Mouse (Mus musculus): Measurements from ENCODE around the gene Sohlh1. TPM values are rescaled to one million over a fixed set of nuclear protein-coding genes. Genes with fewer than 3 reads are reported as not detected.
A peak's percentile ranks its signal among the peaks of the same experiment; 100 is the strongest.

The Sohlh1 gene
- total and polyA plus RNA-seq, 2 experiments from 2014 or later, result not detected

DNA sequence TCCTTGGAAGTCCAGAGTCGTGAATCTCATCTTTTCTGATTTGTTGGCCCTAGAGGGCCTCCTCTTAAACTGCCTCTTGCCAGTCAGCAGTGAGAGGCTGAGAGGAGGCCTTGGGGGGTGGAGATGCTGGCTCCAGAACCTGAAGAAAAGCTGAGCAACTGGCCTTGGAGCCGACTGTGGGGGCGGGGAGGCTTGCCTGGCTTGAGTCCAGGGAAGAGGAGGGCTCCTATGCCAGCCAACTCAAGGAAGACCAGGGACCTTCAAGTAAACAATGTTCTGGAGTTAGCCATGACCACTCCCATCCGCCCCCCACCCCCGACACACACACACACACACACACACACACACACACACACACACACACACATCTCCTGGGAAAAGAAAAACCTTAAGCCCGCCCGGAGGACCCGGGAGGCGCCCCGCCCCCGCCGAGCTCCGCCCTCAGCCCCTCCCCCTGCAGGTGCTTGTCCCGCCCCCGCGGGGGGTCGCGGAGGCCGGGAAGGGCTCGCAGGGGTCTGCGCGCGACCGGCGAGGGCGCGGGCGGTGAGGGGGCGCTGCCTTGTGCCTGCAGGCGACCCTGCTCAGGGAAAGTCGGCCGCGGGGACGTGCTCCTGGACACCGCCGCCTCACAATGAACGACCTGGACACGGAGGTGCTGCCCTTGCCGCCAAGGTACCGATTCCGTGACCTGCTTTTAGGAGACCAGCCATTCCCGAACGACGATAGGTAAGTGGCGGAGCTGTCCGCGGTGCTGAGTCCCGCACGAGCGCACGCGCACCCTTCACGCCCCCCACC, 16.5 kb upstream of the Sohlh1 start, which contains the start of gene Kcnt1:
Gene Kcnt1 (plus strand): TSS at position 398 of the 795 bp plus-strand sequence.
- Histone ChIP-seq H3K27me3 (ENCODE audit: insufficient read depth, low read length) (no peaks in the 10 kb centered on the region), H3K4me2 (ENCODE audit: low read depth, low read length) (peak within 1 kb of the TSS; percentile 98), H3K4me1 (ENCODE audit: insufficient read depth, low read length) (peaks cover 14% of the 10 kb centered on the region), H3K9me3 (ENCODE audit: low read length) (no peaks in the 10 kb centered on the region), H3K4me3 (ENCODE audit: low read length) (peak within 1 kb of the TSS; percentile 59), H3K36me3 (ENCODE audit: insufficient read depth, low read length) (no peaks in the 10 kb centered on the region), H3K27ac (peak within 1 kb of the TSS; percentile 64), H3K9ac (replicated peaks; ENCODE audit: low read length) (peak within 1 kb of the TSS; percentile 56)
- ATAC-seq, result peak; percentile 41; the same call in 1 of the 2 replicates
- DNase-seq (ENCODE audit: low spot score), result peak; percentile 72
- TF ChIP-seq CTCF (IDR thresholded peaks at IDR 0.05; ENCODE audit: low read depth), result no peak
- 1% methylated on average over 27 of the region's 53 CpGs for WGBS

DNA sequence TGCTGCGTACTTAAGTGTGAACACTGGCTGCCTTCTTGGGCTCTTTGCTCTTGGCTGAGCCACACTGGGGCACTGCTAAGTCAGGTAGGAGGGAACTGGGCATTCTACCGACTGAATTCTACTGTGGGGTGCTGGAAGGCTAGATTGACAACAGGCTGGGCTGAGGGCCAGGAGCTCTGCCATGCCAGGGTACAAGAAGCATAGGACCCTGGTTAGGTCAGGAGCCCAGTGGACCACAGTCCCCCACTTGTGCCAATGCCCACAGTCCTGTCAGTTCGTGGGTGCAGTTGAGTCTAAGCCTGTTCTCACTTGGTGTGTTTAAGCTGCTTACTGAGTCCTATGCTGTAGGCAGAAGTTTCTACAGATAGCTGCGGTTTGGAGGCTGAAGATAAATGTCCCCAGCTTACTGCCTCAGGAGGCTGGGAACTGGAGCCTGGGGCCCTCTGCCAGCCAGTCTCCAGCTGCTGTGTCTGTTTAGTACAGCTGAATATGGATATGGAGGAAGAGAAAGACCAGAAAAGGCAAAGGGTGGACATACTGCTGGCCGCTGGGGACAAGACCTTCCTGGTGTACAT, 15.7 kb upstream of the Sohlh1 start:
- Histone ChIP-seq H3K9ac (replicated peaks; ENCODE audit: low read length) (no peak overlapping the region), H3K4me2 (ENCODE audit: low read depth, low read length) (peak overlapping the region; percentile 98), H3K9me3 (ENCODE audit: low read length) (no peaks in the 10 kb centered on the region), H3K4me3 (ENCODE audit: low read length) (no peak overlapping the region), H3K27me3 (ENCODE audit: insufficient read depth, low read length) (no peaks in the 10 kb centered on the region), H3K27ac (peak overlapping the region; percentile 64), H3K36me3 (ENCODE audit: insufficient read depth, low read length) (no peaks in the 10 kb centered on the region), H3K4me1 (ENCODE audit: insufficient read depth, low read length) (peaks cover 14% of the 10 kb centered on the region)
- TF ChIP-seq CTCF (IDR thresholded peaks at IDR 0.05; ENCODE audit: low read depth), result no peak
- ATAC-seq, result 0 out of 2 replicates have a peak, but pooled peaks have one; percentile 2
- peak; percentile 57 for DNase-seq (ENCODE audit: low spot score)
- 48% methylated on average over 5 of the region's 5 CpGs for WGBS

DNA sequence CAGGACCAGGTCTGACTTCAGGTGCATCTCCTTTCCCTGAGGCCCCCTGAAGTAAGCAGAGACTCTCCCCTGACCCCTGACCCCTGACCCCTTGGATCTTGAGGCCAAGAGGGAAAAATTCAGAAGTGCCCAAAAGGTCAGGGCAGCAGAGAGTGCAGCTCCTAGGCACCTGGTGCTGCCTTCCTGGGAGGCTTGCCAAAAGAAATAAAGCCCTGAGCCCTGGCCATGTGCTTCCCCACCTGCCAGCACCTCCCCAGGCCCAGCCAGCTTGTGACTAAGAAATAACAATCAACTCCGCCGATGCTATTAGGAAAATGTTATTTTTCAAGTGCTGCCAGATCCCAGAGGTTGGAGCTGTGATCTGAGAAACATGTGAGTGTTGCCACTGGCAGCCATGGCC, 15.0 kb upstream of the Sohlh1 start:
- Histone ChIP-seq H3K9me3 (ENCODE audit: low read length) (no peaks in the 10 kb centered on the region), H3K4me3 (ENCODE audit: low read length) (no peak overlapping the region), H3K27ac (peak overlapping the region; percentile 64; the same call in 1 of the 2 replicates), H3K4me2 (ENCODE audit: low read depth, low read length) (no peak overlapping the region), H3K4me1 (ENCODE audit: insufficient read depth, low read length) (peaks cover 14% of the 10 kb centered on the region), H3K9ac (replicated peaks; ENCODE audit: low read length) (no peak overlapping the region), H3K27me3 (ENCODE audit: insufficient read depth, low read length) (no peaks in the 10 kb centered on the region), H3K36me3 (ENCODE audit: insufficient read depth, low read length) (no peaks in the 10 kb centered on the region)
- no peak for TF ChIP-seq CTCF (IDR thresholded peaks at IDR 0.05; ENCODE audit: low read depth)
- WGBS, result 52% methylated on average over 2 of the region's 2 CpGs
- no peak for ATAC-seq
- DNase-seq (ENCODE audit: low spot score), result peak; percentile 12

DNA sequence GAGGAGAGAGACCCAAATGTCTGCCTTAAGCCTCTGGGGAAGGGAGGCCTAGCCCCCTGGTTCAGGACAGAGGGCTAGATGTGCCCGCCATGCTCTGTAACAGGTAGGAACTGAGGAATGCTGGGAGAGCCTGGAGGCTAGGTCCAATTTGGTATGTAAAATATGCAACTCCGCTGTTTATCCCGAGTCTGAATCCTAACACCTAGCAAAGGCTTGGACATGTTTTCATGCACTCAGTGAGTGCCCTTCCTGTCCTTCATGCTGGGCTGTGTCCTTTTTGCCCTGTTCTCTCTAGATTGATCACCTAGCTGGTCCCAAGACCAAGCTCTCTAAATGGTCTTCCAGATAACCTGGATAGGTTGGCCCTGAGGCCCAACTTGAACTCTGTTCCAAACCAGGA, 12.8 kb upstream of the Sohlh1 start:
- WGBS, result 80% methylated on average over 3 of the region's 3 CpGs
- H3K4me2 ChIP-seq (ENCODE audit: low read depth, low read length), result no peak overlapping the region

DNA sequence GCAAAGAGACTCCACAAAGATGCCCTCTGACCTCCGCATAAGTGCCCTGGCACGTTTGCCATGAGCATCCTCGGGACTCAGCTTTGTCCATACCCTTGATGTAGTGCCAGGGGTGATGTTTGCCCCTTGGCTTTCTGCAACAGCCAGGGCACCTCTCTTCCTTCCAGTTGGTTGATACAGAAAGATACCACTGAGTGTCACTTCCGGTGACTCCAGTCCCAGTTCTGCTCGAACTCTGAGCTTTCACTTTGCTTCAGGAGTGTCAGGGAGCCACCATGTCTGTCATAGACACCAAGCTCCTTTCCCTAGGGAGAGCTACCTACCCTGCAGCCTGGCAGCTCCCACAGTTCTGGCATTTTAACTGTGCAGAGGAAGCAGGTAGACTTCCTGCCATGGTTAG, 7.0 kb upstream of the Sohlh1 start:
- no peak for ATAC-seq
- no peak overlapping the region for H3K27ac ChIP-seq

More for the DNA sequence above, 12.8 kb upstream of the Sohlh1 start:
- ATAC-seq, result no peak
- Histone ChIP-seq H3K36me3 (ENCODE audit: insufficient read depth, low read length) (no peaks in the 10 kb centered on the region), H3K27ac (no peak overlapping the region), H3K9ac (replicated peaks; ENCODE audit: low read length) (no peak overlapping the region), H3K4me3 (ENCODE audit: low read length) (no peak overlapping the region), H3K9me3 (ENCODE audit: low read length) (no peaks in the 10 kb centered on the region), H3K27me3 (ENCODE audit: insufficient read depth, low read length) (no peaks in the 10 kb centered on the region), H3K4me1 (ENCODE audit: insufficient read depth, low read length) (peaks cover 14% of the 10 kb centered on the region)
- no peak for TF ChIP-seq CTCF (IDR thresholded peaks at IDR 0.05; ENCODE audit: low read depth)
- no peak for DNase-seq (ENCODE audit: low spot score)

DNA sequence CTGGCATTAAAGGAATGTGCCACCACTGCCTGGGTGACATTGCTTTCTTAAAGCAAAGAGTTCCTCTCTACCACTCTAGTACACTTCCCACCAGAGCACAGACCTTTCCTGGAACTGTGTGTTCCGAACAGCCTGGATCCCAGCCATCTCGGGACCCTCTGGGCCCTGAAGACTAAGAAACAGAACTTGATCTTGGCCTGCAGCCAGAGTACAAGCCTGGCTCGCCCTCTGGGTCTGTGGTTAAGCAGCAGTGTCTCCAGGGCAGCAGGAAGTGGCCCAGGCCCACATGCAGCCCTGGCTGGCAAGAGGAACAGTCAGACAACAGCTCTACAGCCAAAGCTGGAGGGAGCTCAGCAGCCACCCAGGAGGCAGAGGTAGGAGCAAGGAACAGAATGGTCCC, 5.6 kb upstream of the Sohlh1 start:
- WGBS, result 45% methylated on average over 3 of the region's 3 CpGs

More for the DNA sequence above, 7.0 kb upstream of the Sohlh1 start:
- Histone ChIP-seq H3K4me1 (ENCODE audit: insufficient read depth, low read length) (no peaks in the 10 kb centered on the region), H3K36me3 (ENCODE audit: insufficient read depth, low read length) (no peaks in the 10 kb centered on the region), H3K9ac (replicated peaks; ENCODE audit: low read length) (no peak overlapping the region), H3K4me2 (ENCODE audit: low read depth, low read length) (no peak overlapping the region), H3K4me3 (ENCODE audit: low read length) (no peak overlapping the region), H3K27me3 (ENCODE audit: insufficient read depth, low read length) (no peaks in the 10 kb centered on the region), H3K9me3 (ENCODE audit: low read length) (no peaks in the 10 kb centered on the region)
- no peak for TF ChIP-seq CTCF (IDR thresholded peaks at IDR 0.05; ENCODE audit: low read depth)
- DNase-seq (ENCODE audit: low spot score), result no peak
- 78% methylated on average over 5 of the region's 5 CpGs for WGBS

More for the DNA sequence above, 5.6 kb upstream of the Sohlh1 start:
- H3K4me3 ChIP-seq (ENCODE audit: low read length), result no peak overlapping the region
- DNase-seq (ENCODE audit: low spot score) (peak; percentile 82), ATAC-seq (peak; percentile 92)
- H3K9me3 ChIP-seq (ENCODE audit: low read length), result no peaks in the 10 kb centered on the region
- no peaks in the 10 kb centered on the region for H3K36me3 ChIP-seq (ENCODE audit: insufficient read depth, low read length)
- H3K27me3 ChIP-seq (ENCODE audit: insufficient read depth, low read length), result no peaks in the 10 kb centered on the region
- no peak for TF ChIP-seq CTCF (IDR thresholded peaks at IDR 0.05; ENCODE audit: low read depth)
- H3K27ac ChIP-seq, result peak overlapping the region; percentile 61; the same call in 1 of the 2 replicates
- no peaks in the 10 kb centered on the region for H3K4me1 ChIP-seq (ENCODE audit: insufficient read depth, low read length)
- no peak overlapping the region for H3K9ac ChIP-seq (replicated peaks; ENCODE audit: low read length)
- H3K4me2 ChIP-seq (ENCODE audit: low read depth, low read length), result no peak overlapping the region
